Mouse (Mus musculus): ENCODE data around the gene Tceal9. TPM values are rescaled to one million over a fixed set of nuclear protein-coding genes. Genes with fewer than 3 reads are reported as not detected.

Tceal9 gene
- 216 and 228 TPM in 2 replicates for total RNA-seq (2014; rRNA removed; ENCODE audit: low replicate concordance)
- 284 and 306 TPM in 2 replicates for polyA plus RNA-seq (2015; fragmentation: Nextera tagmentation; extraction: Ambion mirVana)

DNA sequence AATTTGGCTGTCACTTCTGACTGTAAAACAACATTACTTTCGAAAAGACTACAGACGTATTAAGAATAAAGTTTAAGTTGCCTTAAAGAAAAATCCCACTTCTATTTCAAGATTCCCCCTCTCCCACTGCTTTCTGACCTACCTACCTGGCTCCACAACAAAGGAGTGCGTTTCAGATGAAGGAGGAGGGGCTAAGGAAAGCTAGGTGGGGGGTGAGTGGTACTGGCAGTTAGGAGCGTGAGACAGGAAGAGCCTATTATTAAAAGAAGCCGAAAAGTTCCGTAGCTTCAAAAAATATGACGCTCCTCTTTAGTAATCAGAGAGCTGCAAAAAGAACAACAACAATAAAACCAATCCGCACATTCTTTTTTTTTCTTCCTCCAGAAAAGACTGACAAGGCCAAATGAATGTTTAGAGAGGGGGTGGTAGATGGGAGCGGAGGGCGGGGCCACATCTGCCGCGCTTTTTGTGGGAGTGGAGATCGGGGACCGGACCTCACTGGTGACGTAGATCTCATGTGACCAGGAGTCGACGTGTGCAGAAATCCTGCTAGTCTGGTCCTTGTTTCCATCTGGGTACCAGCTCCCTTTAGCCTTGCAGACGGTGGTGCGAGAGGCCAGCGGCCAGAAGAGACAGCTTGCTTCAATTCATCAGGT lies at the start of gene Tceal9:
TSS of gene Tceal9 (plus strand) at position 506 of the 656 bp plus-strand sequence.
- H3K27me3 ChIP-seq (ENCODE audit: control insufficient read depth, insufficient read depth, low read length): no peaks in the 10 kb centered on the region
- H3K9me3 ChIP-seq (replicated peaks; ENCODE audit: control insufficient read depth, low read length): no peaks in the 10 kb centered on the region
- no peaks in the 10 kb centered on the region for H3K4me1 ChIP-seq (ENCODE audit: control insufficient read depth, insufficient read depth)
- peak; percentile 92 for ATAC-seq (ENCODE audit: insufficient read depth, low read depth)
- H3K36me3 ChIP-seq (replicated peaks; ENCODE audit: control insufficient read depth, insufficient read depth, low read length): 0 out of 2 replicates have a peak, but pooled peaks cover 4% of the 10 kb centered on the region
- H3K4me3 ChIP-seq (ENCODE audit: low read depth, low read length): peak within 1 kb of the TSS; percentile 66
- H3K9ac ChIP-seq (replicated peaks; ENCODE audit: low read depth, low read length): peak within 1 kb of the TSS; percentile 69
- TF ChIP-seq CTCF (IDR thresholded peaks at IDR 0.05; ENCODE audit: low read depth): no peak
- TF ChIP-seq EP300 (IDR thresholded peaks at IDR 0.05; ENCODE audit: low read depth): no peak
- peak; percentile 84 for DNase-seq (ENCODE audit: low spot score)
- peak within 1 kb of the TSS; percentile 84 for H3K27ac ChIP-seq (ENCODE audit: low read depth)
- WGBS: 21% methylated on average over 20 of the region's 20 CpGs
- peak within 1 kb of the TSS; percentile 68 for H3K4me2 ChIP-seq (ENCODE audit: low read depth, low read length)

DNA sequence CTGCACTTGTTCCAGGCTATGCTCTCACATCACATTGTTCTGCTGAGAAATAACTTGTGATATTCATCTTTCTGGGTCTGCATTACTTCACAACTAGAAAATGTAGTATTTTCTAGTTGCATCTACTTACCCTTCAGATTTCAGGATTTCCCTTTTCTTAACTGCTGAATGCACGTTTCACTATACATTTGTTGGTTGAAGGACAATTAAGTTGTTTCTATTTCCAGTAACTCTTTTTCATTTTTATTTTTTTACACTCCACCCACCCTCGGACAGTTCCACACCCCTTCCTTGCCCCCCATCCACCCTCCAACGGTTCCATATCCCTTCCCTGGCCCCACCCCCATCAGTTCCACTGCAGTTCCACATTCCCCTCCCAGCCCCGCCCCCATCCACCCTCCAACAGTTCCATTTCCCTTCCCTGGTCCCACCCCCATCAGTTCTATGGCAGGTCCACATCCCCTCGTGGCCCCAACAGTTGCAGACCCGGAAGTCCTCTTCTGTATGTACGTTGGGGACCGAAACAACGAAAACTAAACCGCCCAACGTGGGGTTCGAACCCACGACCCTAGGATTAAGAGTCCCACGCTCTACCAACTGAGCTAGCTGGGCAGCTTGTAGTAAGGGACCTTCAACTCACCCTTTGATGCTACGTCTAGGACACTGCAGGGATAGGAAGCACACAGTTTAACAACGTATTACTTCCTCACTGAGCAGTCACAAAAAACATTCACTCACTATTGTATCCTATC lies 49.5 kb upstream of the Tceal9 start:
- H3K36me3 ChIP-seq (replicated peaks; ENCODE audit: control insufficient read depth, insufficient read depth, low read length): no peaks in the 10 kb centered on the region
- H3K9ac ChIP-seq (replicated peaks; ENCODE audit: low read depth, low read length): no peak overlapping the region
- no peaks in the 10 kb centered on the region for H3K9me3 ChIP-seq (replicated peaks; ENCODE audit: control insufficient read depth, low read length)
- no peak for TF ChIP-seq CTCF (IDR thresholded peaks at IDR 0.05; ENCODE audit: low read depth)
- no peak for TF ChIP-seq EP300 (IDR thresholded peaks at IDR 0.05; ENCODE audit: low read depth)
- H3K4me2 ChIP-seq (ENCODE audit: low read depth, low read length): no peak overlapping the region
- ATAC-seq (ENCODE audit: insufficient read depth, low read depth) (no peak), DNase-seq (ENCODE audit: low spot score) (no peak)
- H3K27ac ChIP-seq (ENCODE audit: low read depth): no peak overlapping the region
- WGBS: 74% methylated on average over 16 of the region's 16 CpGs
- H3K27me3 ChIP-seq (ENCODE audit: control insufficient read depth, insufficient read depth, low read length): no peaks in the 10 kb centered on the region
- H3K4me3 ChIP-seq (ENCODE audit: low read depth, low read length): no peak overlapping the region
- no peaks in the 10 kb centered on the region for H3K4me1 ChIP-seq (ENCODE audit: control insufficient read depth, insufficient read depth)

- no peaks in the 10 kb centered on the region for H3K36me3 ChIP-seq (replicated peaks; ENCODE audit: control insufficient read depth, insufficient read depth, low read length)
- WGBS: 70% methylated on average over 1 of the region's 1 CpGs
- no peak overlapping the region for H3K4me3 ChIP-seq (ENCODE audit: low read depth, low read length)
- H3K9ac ChIP-seq (replicated peaks; ENCODE audit: low read depth, low read length): no peak overlapping the region
- H3K9me3 ChIP-seq (replicated peaks; ENCODE audit: control insufficient read depth, low read length): no peaks in the 10 kb centered on the region
- no peak for ATAC-seq (ENCODE audit: insufficient read depth, low read depth)
- no peak overlapping the region for H3K4me2 ChIP-seq (ENCODE audit: low read depth, low read length)
- DNase-seq (ENCODE audit: low spot score): no peak
- no peaks in the 10 kb centered on the region for H3K4me1 ChIP-seq (ENCODE audit: control insufficient read depth, insufficient read depth)
- TF ChIP-seq CTCF (IDR thresholded peaks at IDR 0.05; ENCODE audit: low read depth) (peak; percentile 42), EP300 (IDR thresholded peaks at IDR 0.05; ENCODE audit: low read depth) (no peak)
- H3K27me3 ChIP-seq (ENCODE audit: control insufficient read depth, insufficient read depth, low read length): no peaks in the 10 kb centered on the region
- no peak overlapping the region for H3K27ac ChIP-seq (ENCODE audit: low read depth)
Observed at GRCm38 (mm10) chrX:136196873-136197272, 48.0 kb upstream of the Tceal9 start.

DNA sequence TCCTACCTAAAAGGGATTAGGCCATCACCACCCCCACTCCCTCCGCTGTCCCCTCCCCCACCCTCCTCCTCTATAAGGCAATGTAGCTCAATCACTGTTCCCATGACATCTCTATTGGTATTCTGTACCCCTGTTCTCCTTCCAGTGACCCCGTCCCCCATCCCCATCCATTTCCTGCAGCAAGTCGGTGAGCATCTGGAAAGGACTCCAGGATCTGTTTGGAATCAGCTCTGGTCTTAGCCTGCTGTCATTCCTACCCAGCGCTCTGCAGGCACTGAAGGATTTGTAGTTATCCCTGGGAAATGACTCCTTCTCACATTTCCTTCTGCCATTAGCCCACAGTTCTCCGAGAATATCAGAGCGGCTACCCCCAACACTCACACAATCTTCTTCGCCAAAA lies 41.6 kb upstream of the Tceal9 start:
- H3K4me2 ChIP-seq (ENCODE audit: low read depth, low read length): peak overlapping the region; percentile 58

GRCm38 (mm10) chrX:136203664-136204066 lies 41.2 kb upstream of the Tceal9 start, which contains the start of gene Tceal5:
Gene Tceal5 (minus strand): TSS chrX:136203876.
- no peaks in the 10 kb centered on the region for H3K9me3 ChIP-seq (replicated peaks; ENCODE audit: control insufficient read depth, low read length)
- no peaks in the 10 kb centered on the region for H3K4me1 ChIP-seq (ENCODE audit: control insufficient read depth, insufficient read depth)
- no peak for TF ChIP-seq CTCF (IDR thresholded peaks at IDR 0.05; ENCODE audit: low read depth)
- TF ChIP-seq EP300 (IDR thresholded peaks at IDR 0.05; ENCODE audit: low read depth): no peak
- ATAC-seq (ENCODE audit: insufficient read depth, low read depth) (peak; percentile 72; the same call in 1 of the 2 replicates), DNase-seq (ENCODE audit: low spot score) (peak; percentile 40)
- H3K4me3 ChIP-seq (ENCODE audit: low read depth, low read length): peak within 1 kb of the TSS; percentile 46
- H3K27me3 ChIP-seq (ENCODE audit: control insufficient read depth, insufficient read depth, low read length): no peaks in the 10 kb centered on the region
- 17% methylated on average over 9 of the region's 9 CpGs for WGBS
- 0 out of 2 replicates have a peak within 1 kb of the TSS, but pooled peaks have one; percentile 12 for H3K9ac ChIP-seq (replicated peaks; ENCODE audit: low read depth, low read length)
- H3K36me3 ChIP-seq (replicated peaks; ENCODE audit: control insufficient read depth, insufficient read depth, low read length): no peaks in the 10 kb centered on the region
- H3K27ac ChIP-seq (ENCODE audit: low read depth): peak within 1 kb of the TSS; percentile 47; the same call in 1 of the 2 replicates
- H3K4me2 ChIP-seq (ENCODE audit: low read depth, low read length): peak within 1 kb of the TSS; percentile 58

More for the DNA sequence above, 41.6 kb upstream of the Tceal9 start:
- peak overlapping the region; percentile 46 for H3K4me3 ChIP-seq (ENCODE audit: low read depth, low read length)
- DNase-seq (ENCODE audit: low spot score): no peak
- 23% methylated on average over 7 of the region's 7 CpGs for WGBS
- H3K9me3 ChIP-seq (replicated peaks; ENCODE audit: control insufficient read depth, low read length): no peaks in the 10 kb centered on the region
- H3K4me1 ChIP-seq (ENCODE audit: control insufficient read depth, insufficient read depth): no peaks in the 10 kb centered on the region
- TF ChIP-seq EP300 (IDR thresholded peaks at IDR 0.05; ENCODE audit: low read depth) (no peak), CTCF (IDR thresholded peaks at IDR 0.05; ENCODE audit: low read depth) (no peak)
- H3K9ac ChIP-seq (replicated peaks; ENCODE audit: low read depth, low read length): 0 out of 2 replicates have a peak overlapping the region, but pooled peaks have one; percentile 12
- H3K27me3 ChIP-seq (ENCODE audit: control insufficient read depth, insufficient read depth, low read length): no peaks in the 10 kb centered on the region
- peak overlapping the region; percentile 47; the same call in 1 of the 2 replicates for H3K27ac ChIP-seq (ENCODE audit: low read depth)
- no peaks in the 10 kb centered on the region for H3K36me3 ChIP-seq (replicated peaks; ENCODE audit: control insufficient read depth, insufficient read depth, low read length)
- ATAC-seq (ENCODE audit: insufficient read depth, low read depth): peak; percentile 11; the same call in 1 of the 2 replicates

Data from heart, postnatal 0 days (tissue).